Mouse (Mus musculus): ENCODE results near the gene Wnt2.

- TF ChIP-seq CTCF (IDR thresholded peaks at IDR 0.05; ENCODE audit: low read depth, low read length) (no peak), POLR2A (IDR thresholded peaks at IDR 0.05; ENCODE audit: borderline replicate concordance, low read depth, low read length) (no peak)
Measured at GRCm38 (mm10) chr6:18031509-18032010, 1.2 kb upstream of the Wnt2 start.

Data from bone marrow macrophage, adult 2 months (primary cell).